Mouse (Mus musculus): ENCODE measurements around the gene Xab2. TPM values are rescaled to one million over a fixed set of nuclear protein-coding genes. Genes with fewer than 3 reads are reported as not detected.
"Not testable (repeated sequence)": the region's sequence is repeated elsewhere in the genome, so short reads cannot be mapped to it uniquely, and the experiment has no call there.

Xab2 gene
- total RNA-seq, 2 experiments from 2014 or later = 32.7 to 34.4 TPM

GRCm38 (mm10) chr8:3625445-3625844, 4.3 kb upstream of the Xab2 start, which contains the start of gene Pcp2:
Gene Pcp2 (minus strand): TSS chr8:3625545.
- no peak for DNase-seq (ENCODE audit: low spot score in 2 of 2)
- intact Hi-C loops (cut with DNase I) = no loop called here

- DNase-seq (ENCODE audit: low spot score in 2 of 2) = no peak
- intact Hi-C loops (cut with DNase I) = no loop called here
Observed at GRCm38 (mm10) chr8:3622119-3622518, 1.0 kb upstream of the Xab2 start.

GRCm38 (mm10) chr8:3609816-3610150, 11.3 kb downstream of the Xab2 start:
- intact Hi-C loops (cut with DNase I) = no loop called here
- no peak for DNase-seq (ENCODE audit: low spot score in 2 of 2)

DNA sequence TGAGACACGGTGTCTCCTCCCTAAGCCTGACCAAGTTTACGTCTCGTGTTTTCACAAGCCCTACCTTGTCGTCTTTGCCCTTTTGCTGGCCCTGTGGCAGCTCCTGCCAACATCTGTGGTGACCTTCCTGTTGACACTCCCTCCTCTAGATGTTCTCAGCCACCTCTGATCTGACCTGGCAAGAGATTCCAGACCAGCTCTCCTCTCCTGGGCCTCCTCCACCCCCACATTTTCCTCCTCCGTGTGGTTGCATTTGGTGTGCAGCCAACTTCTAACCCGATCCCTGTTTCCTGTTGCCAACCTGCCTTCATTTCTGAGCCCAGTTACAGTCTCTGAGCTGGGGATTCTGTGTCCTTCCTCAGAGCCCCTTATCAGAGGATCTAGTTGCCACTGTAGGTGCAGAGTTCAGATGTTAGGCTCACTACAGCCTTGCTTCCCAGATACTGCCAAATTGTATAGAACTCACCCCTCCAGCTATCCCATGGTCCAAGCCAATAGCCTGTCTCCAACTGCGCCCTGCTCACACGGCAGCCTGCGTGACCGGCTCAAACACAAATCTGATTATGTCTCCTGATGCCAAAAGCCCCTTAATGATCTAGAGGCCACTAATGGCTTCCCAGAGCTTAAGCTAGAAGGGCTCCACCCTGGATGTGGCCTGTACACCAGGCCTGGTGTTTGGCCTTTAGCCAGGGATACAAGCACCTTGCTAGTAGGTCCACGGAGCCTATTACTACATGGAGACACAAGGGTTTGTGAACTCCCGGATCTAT, 11.9 kb downstream of the Xab2 start:
- intact Hi-C loops (cut with DNase I) = no loop called here
- no peak for DNase-seq (ENCODE audit: low spot score in 2 of 2)

DNA sequence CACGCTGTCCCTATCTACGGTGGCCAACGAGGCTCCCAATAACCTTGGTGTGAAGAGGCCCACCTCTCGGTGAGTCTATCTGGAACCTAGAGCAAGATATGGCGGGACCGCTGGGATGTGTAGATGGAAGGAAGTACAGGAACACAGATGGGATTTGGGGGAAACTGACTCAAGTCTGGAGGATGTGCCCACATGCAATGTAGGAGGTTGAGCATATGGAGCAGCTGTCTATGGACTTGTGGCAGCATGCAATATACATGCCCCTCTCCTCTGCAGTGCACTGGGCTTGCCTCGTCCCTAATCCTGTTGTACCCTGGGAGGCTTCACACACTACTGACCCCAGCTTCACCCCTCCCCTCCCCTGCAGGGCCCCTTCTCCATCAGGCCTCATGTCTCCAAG, 13.3 kb downstream of the Xab2 start:
- intact Hi-C loops (cut with DNase I) = no loop called here
- no peak for DNase-seq (ENCODE audit: low spot score in 2 of 2)

GRCm38 (mm10) chr8:3606593-3606992, 14.5 kb downstream of the Xab2 start:
- intact Hi-C loops (cut with DNase I) = no loop called here
- no peak for DNase-seq (ENCODE audit: low spot score in 2 of 2)

- intact Hi-C loops (cut with DNase I) = no loop called here
- DNase-seq (ENCODE audit: low spot score in 2 of 2) = no peak
Observed at GRCm38 (mm10) chr8:3603439-3603838, 17.7 kb downstream of the Xab2 start.

GRCm38 (mm10) chr8:3600401-3600800, 20.7 kb downstream of the Xab2 start:
- DNase-seq (ENCODE audit: low spot score in 2 of 2) = no peak
- intact Hi-C loops (cut with DNase I) = no loop called here

GRCm38 (mm10) chr8:3599219-3599618, 21.9 kb downstream of the Xab2 start:
- intact Hi-C loops (cut with DNase I) = no loop called here
- no peak for DNase-seq (ENCODE audit: low spot score in 2 of 2)

DNA sequence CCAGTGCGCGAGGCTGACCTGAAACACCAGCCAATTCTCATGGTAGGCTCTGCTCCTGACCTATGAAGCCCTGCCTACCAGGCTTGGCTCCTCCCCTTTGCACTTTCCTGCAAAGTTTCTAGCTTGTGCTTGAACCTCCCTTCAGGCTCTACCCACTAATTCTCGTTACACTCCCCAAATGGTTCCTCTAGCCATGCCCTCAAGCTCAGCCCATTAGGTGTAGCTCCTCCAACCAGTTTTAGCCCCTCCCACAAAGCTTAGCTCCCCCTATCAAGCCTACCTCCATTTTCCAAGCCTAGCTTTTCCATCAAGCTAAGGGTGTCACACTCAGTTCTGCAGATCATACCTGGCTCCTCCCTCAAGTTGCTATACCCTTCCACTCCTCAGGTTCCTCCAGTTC, 23.1 kb downstream of the Xab2 start:
- intact Hi-C loops (cut with DNase I) = no loop called here
- no peak for DNase-seq (ENCODE audit: low spot score in 2 of 2)

- intact Hi-C loops (cut with DNase I) = no loop called here
- no peak for DNase-seq (ENCODE audit: low spot score in 2 of 2)
Observed at GRCm38 (mm10) chr8:3594466-3594865, 26.6 kb downstream of the Xab2 start.

GRCm38 (mm10) chr8:3593470-3593869, 27.6 kb downstream of the Xab2 start:
- no peak for DNase-seq (ENCODE audit: low spot score in 2 of 2)

DNA sequence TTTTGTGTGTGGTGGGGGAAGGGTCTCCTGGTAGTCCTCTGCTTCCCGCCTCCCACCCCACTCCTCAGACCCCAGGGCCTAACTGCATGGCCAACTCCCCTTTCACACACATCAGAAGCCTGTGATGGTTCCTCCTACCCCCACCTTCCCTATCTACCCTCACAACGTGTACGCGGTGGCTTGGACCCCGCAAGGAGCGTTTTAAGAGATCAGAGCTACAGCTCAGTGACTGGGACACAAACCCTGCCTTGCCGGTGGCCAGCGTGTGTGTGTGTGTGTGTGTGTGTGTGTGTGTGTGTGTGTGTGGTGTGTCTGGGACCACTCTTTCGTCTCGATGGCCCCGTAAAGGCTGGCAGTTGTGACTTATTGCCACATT, 32.9 kb downstream of the Xab2 start:
- intact Hi-C loops (cut with DNase I) = no loop called here
- DNase-seq (ENCODE audit: low spot score in 2 of 2) = peak in 1 of 2 experiments; percentile 21

More at GRCm38 (mm10) chr8:3593470-3593869, 27.6 kb downstream of the Xab2 start:
- intact Hi-C loops (cut with DNase I) = no loop called here

GRCm38 (mm10) chr8:3587391-3588257, 33.5 kb downstream of the Xab2 start:
- intact Hi-C loops (cut with DNase I) = no loop called here

DNA sequence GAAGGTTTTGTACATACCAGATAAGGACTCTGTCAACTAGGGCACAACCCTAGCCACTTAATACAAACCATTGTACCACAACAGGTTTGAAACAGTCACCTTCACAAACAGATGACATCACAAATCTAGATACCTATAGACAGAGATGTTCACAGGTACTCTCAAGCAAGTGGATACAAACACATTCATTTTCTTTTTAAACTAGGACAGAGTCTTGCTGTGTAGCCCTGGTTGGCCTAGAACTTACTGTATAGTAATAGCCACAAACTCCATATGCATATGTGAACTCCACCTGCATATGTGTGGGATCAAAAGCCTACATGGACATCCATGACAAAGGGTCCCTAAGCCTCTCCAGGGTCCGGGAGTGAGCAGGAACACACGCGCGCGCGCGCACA, 34.1 kb downstream of the Xab2 start, which contains the start of gene Camsap3:
TSS of gene Camsap3 (plus strand) at position 301 of the 398 bp plus-strand sequence.
- no peak for DNase-seq (ENCODE audit: low spot score in 2 of 2)
- intact Hi-C loops (cut with DNase I) = no loop called here

More at GRCm38 (mm10) chr8:3587391-3588257, 33.5 kb downstream of the Xab2 start:
- DNase-seq (ENCODE audit: low spot score in 2 of 2) = peak; percentile 71 to 75

DNA sequence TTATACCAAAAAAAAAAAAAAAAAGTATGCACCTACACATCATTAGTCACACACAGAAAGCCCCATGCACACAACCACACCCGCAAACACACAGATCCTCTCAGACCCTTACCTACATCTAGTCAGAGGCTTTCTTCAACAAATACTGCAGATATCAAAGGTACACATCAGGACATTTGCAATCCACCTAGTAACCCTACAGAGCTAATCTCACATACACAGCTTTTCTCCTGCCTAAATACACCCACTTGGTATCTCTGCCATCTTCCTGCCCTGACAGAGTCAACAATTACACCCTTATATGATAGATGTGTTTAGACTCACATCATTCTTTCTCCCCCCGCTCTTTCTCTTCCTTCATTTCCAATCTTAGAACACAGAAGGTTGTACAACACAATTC, 34.7 kb downstream of the Xab2 start:
- no peak for DNase-seq (ENCODE audit: low spot score in 2 of 2)
- intact Hi-C loops (cut with DNase I) = no loop called here

DNA sequence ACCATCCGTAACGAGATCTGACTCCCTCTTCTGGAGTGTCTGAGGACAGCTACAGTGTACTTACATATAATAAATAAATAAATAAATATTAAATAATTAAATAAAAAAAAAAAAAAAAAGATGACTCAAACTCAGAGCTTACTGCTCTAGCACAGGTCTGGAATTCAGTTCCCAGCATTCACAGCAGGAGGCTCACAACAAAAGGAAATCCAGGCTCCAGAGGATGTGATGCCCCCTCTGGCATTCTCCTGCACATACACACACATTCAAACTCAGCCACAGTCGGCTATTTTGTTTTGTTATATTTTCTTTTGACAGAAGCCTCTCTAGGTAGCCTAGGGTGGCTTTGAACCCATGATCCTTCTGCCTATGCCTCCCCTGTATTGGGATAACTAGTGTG, 39.2 kb downstream of the Xab2 start:
- DNase-seq (ENCODE audit: low spot score in 2 of 2); intact Hi-C loops (cut with DNase I): not testable (repeated sequence)

GRCm38 (mm10) chr8:3579390-3580364, 41.4 kb downstream of the Xab2 start:
- intact Hi-C loops (cut with DNase I) = no loop called here
- no peak for DNase-seq (ENCODE audit: low spot score in 2 of 2)

GRCm38 (mm10) chr8:3576211-3576960, 44.7 kb downstream of the Xab2 start:
- intact Hi-C loops (cut with DNase I) = no loop called here
- DNase-seq (ENCODE audit: low spot score in 2 of 2) = no peak

Data from left cerebral cortex, postnatal 14 days (tissue).